Mouse (Mus musculus): Measurements from ENCODE around the gene Serpinb12. TPM values are rescaled to one million over a fixed set of nuclear protein-coding genes. Genes with fewer than 3 reads are reported as not detected.
"Not testable (repeated sequence)": the region's sequence is repeated elsewhere in the genome, so short reads cannot be mapped to it uniquely, and the experiment has no call there.

Gene Serpinb12
- not detected in 2 replicates for polyA plus RNA-seq (2014; fragmentation: Nextera tagmentation; extraction: Ambion mirVana)

GRCm38 (mm10) chr1:106934265-106934664 lies at the start of gene Serpinb12:
Gene Serpinb12, plus strand, starts transcription at chr1:106934449.
- no peak within 1 kb of the TSS for H3K4me2 ChIP-seq (ENCODE audit: low read length)
- H3K4me3 ChIP-seq (ENCODE audit: low read depth, low read length) = no peak within 1 kb of the TSS
- no peak within 1 kb of the TSS for H3K27ac ChIP-seq (ENCODE audit: low read depth, low read length)
- DNase-seq (ENCODE audit: low spot score) = no peak
- WGBS = 83% methylated on average over 6 of the region's 6 CpGs
- H3K36me3 ChIP-seq (ENCODE audit: control insufficient read depth, insufficient read depth, low read length) = no peaks in the 10 kb centered on the region
- no peak within 1 kb of the TSS for H3K9ac ChIP-seq (ENCODE audit: low read length)
- no peak for ATAC-seq
- H3K27me3 ChIP-seq (replicated peaks; ENCODE audit: control insufficient read depth, insufficient read depth, low read length) = no peaks in the 10 kb centered on the region
- H3K9me3 ChIP-seq (replicated peaks; ENCODE audit: control insufficient read depth, low read length) = no peaks in the 10 kb centered on the region
- no peaks in the 10 kb centered on the region for H3K4me1 ChIP-seq (ENCODE audit: control insufficient read depth, insufficient read depth, low read length)

GRCm38 (mm10) chr1:106895142-106895541 lies 39.1 kb upstream of the Serpinb12 start:
- H3K4me1 ChIP-seq (ENCODE audit: control insufficient read depth, insufficient read depth, low read length); H3K4me2 ChIP-seq (ENCODE audit: low read length); DNase-seq (ENCODE audit: low spot score); H3K4me3 ChIP-seq (ENCODE audit: low read depth, low read length); H3K9me3 ChIP-seq (replicated peaks; ENCODE audit: control insufficient read depth, low read length); H3K27ac ChIP-seq (ENCODE audit: low read depth, low read length); H3K27me3 ChIP-seq (replicated peaks; ENCODE audit: control insufficient read depth, insufficient read depth, low read length); H3K36me3 ChIP-seq (ENCODE audit: control insufficient read depth, insufficient read depth, low read length); ATAC-seq; H3K9ac ChIP-seq (ENCODE audit: low read length): not testable (repeated sequence)

- Histone ChIP-seq H3K36me3 (ENCODE audit: control insufficient read depth, insufficient read depth, low read length) (no peaks in the 10 kb centered on the region), H3K27me3 (replicated peaks; ENCODE audit: control insufficient read depth, insufficient read depth, low read length) (no peaks in the 10 kb centered on the region), H3K27ac (ENCODE audit: low read depth, low read length) (no peak overlapping the region), H3K4me3 (ENCODE audit: low read depth, low read length) (no peak overlapping the region), H3K4me2 (ENCODE audit: low read length) (no peak overlapping the region), H3K9me3 (replicated peaks; ENCODE audit: control insufficient read depth, low read length) (no peaks in the 10 kb centered on the region), H3K4me1 (ENCODE audit: control insufficient read depth, insufficient read depth, low read length) (no peaks in the 10 kb centered on the region), H3K9ac (ENCODE audit: low read length) (no peak overlapping the region)
- WGBS = 33% methylated on average over 4 of the region's 4 CpGs
- ATAC-seq = no peak
- peak; percentile 23 for DNase-seq (ENCODE audit: low spot score)
Observed at GRCm38 (mm10) chr1:106901406-106901805, 32.8 kb upstream of the Serpinb12 start.

- Histone ChIP-seq H3K4me2 (ENCODE audit: low read length) (no peak overlapping the region), H3K9me3 (replicated peaks; ENCODE audit: control insufficient read depth, low read length) (no peaks in the 10 kb centered on the region), H3K4me1 (ENCODE audit: control insufficient read depth, insufficient read depth, low read length) (no peaks in the 10 kb centered on the region), H3K27ac (ENCODE audit: low read depth, low read length) (no peak overlapping the region), H3K9ac (ENCODE audit: low read length) (no peak overlapping the region), H3K27me3 (replicated peaks; ENCODE audit: control insufficient read depth, insufficient read depth, low read length) (no peaks in the 10 kb centered on the region), H3K4me3 (ENCODE audit: low read depth, low read length) (no peak overlapping the region), H3K36me3 (ENCODE audit: control insufficient read depth, insufficient read depth, low read length) (no peaks in the 10 kb centered on the region)
- ATAC-seq = no peak
- 91% methylated on average over 4 of the region's 4 CpGs for WGBS
- no peak for DNase-seq (ENCODE audit: low spot score)
Observed at GRCm38 (mm10) chr1:106931954-106932353, 2.3 kb upstream of the Serpinb12 start.

- H3K4me1 ChIP-seq (ENCODE audit: control insufficient read depth, insufficient read depth, low read length) = no peaks in the 10 kb centered on the region
- no peak overlapping the region for H3K4me3 ChIP-seq (ENCODE audit: low read depth, low read length)
- no peak overlapping the region for H3K9ac ChIP-seq (ENCODE audit: low read length)
- H3K27ac ChIP-seq (ENCODE audit: low read depth, low read length) = no peak overlapping the region
- no peaks in the 10 kb centered on the region for H3K27me3 ChIP-seq (replicated peaks; ENCODE audit: control insufficient read depth, insufficient read depth, low read length)
- H3K4me2 ChIP-seq (ENCODE audit: low read length) = no peak overlapping the region
- ATAC-seq (no peak), DNase-seq (ENCODE audit: low spot score) (no peak)
- no peaks in the 10 kb centered on the region for H3K9me3 ChIP-seq (replicated peaks; ENCODE audit: control insufficient read depth, low read length)
- H3K36me3 ChIP-seq (ENCODE audit: control insufficient read depth, insufficient read depth, low read length) = no peaks in the 10 kb centered on the region
Observed at GRCm38 (mm10) chr1:106933658-106934057, 591 bp upstream of the Serpinb12 start.

GRCm38 (mm10) chr1:106947217-106947616 lies 13.0 kb downstream of the Serpinb12 start:
- 79% methylated on average over 1 of the region's 1 CpGs for WGBS
- H3K9me3 ChIP-seq (replicated peaks; ENCODE audit: control insufficient read depth, low read length) = no peaks in the 10 kb centered on the region
- no peak overlapping the region for H3K4me3 ChIP-seq (ENCODE audit: low read depth, low read length)
- H3K27ac ChIP-seq (ENCODE audit: low read depth, low read length) = no peak overlapping the region
- no peaks in the 10 kb centered on the region for H3K4me1 ChIP-seq (ENCODE audit: control insufficient read depth, insufficient read depth, low read length)
- no peaks in the 10 kb centered on the region for H3K27me3 ChIP-seq (replicated peaks; ENCODE audit: control insufficient read depth, insufficient read depth, low read length)
- no peak overlapping the region for H3K4me2 ChIP-seq (ENCODE audit: low read length)
- DNase-seq (ENCODE audit: low spot score) = no peak
- no peak overlapping the region for H3K9ac ChIP-seq (ENCODE audit: low read length)
- H3K36me3 ChIP-seq (ENCODE audit: control insufficient read depth, insufficient read depth, low read length) = no peaks in the 10 kb centered on the region
- no peak for ATAC-seq

GRCm38 (mm10) chr1:106959981-106960380 lies 25.7 kb downstream of the Serpinb12 start:
- Histone ChIP-seq H3K4me2 (ENCODE audit: low read length) (no peak overlapping the region), H3K27me3 (replicated peaks; ENCODE audit: control insufficient read depth, insufficient read depth, low read length) (no peaks in the 10 kb centered on the region), H3K9me3 (replicated peaks; ENCODE audit: control insufficient read depth, low read length) (no peaks in the 10 kb centered on the region), H3K36me3 (ENCODE audit: control insufficient read depth, insufficient read depth, low read length) (no peaks in the 10 kb centered on the region), H3K9ac (ENCODE audit: low read length) (no peak overlapping the region), H3K4me1 (ENCODE audit: control insufficient read depth, insufficient read depth, low read length) (no peaks in the 10 kb centered on the region), H3K27ac (ENCODE audit: low read depth, low read length) (no peak overlapping the region), H3K4me3 (ENCODE audit: low read depth, low read length) (no peak overlapping the region)
- ATAC-seq = no peak
- 78% methylated on average over 3 of the region's 3 CpGs for WGBS
- DNase-seq (ENCODE audit: low spot score) = no peak

- H3K9ac ChIP-seq (ENCODE audit: low read length) = no peak overlapping the region
- H3K36me3 ChIP-seq (ENCODE audit: control insufficient read depth, insufficient read depth, low read length) = no peaks in the 10 kb centered on the region
- DNase-seq (ENCODE audit: low spot score) (no peak), ATAC-seq (no peak)
- H3K4me2 ChIP-seq (ENCODE audit: low read length) = no peak overlapping the region
- H3K27ac ChIP-seq (ENCODE audit: low read depth, low read length) = no peak overlapping the region
- no peak overlapping the region for H3K4me3 ChIP-seq (ENCODE audit: low read depth, low read length)
- H3K4me1 ChIP-seq (ENCODE audit: control insufficient read depth, insufficient read depth, low read length) = no peaks in the 10 kb centered on the region
- 51% methylated on average over 3 of the region's 3 CpGs for WGBS
- H3K27me3 ChIP-seq (replicated peaks; ENCODE audit: control insufficient read depth, insufficient read depth, low read length) = no peaks in the 10 kb centered on the region
- no peaks in the 10 kb centered on the region for H3K9me3 ChIP-seq (replicated peaks; ENCODE audit: control insufficient read depth, low read length)
Observed at GRCm38 (mm10) chr1:106961023-106961422, 26.8 kb downstream of the Serpinb12 start.

GRCm38 (mm10) chr1:106980684-106981083 lies 46.4 kb downstream of the Serpinb12 start, which contains the start of gene Serpinb13:
Gene Serpinb13, plus strand, starts transcription at chr1:106980984.
- Histone ChIP-seq H3K36me3 (ENCODE audit: control insufficient read depth, insufficient read depth, low read length) (no peaks in the 10 kb centered on the region), H3K4me1 (ENCODE audit: control insufficient read depth, insufficient read depth, low read length) (no peaks in the 10 kb centered on the region), H3K4me2 (ENCODE audit: low read length) (no peak within 1 kb of the TSS), H3K9ac (ENCODE audit: low read length) (no peak within 1 kb of the TSS), H3K27ac (ENCODE audit: low read depth, low read length) (no peak within 1 kb of the TSS), H3K27me3 (replicated peaks; ENCODE audit: control insufficient read depth, insufficient read depth, low read length) (no peaks in the 10 kb centered on the region), H3K4me3 (ENCODE audit: low read depth, low read length) (no peak within 1 kb of the TSS), H3K9me3 (replicated peaks; ENCODE audit: control insufficient read depth, low read length) (no peaks in the 10 kb centered on the region)
- DNase-seq (ENCODE audit: low spot score) (no peak), ATAC-seq (no peak)
